Mouse (Mus musculus) intestine, postnatal 0 days (tissue): ENCODE measurements at regions not wholly inside any gene's neighbourhood (a gene's known extent, or its start where the extent isn't known, plus 50 kb on each side); places are given as distances from the start of the nearest gene placed in this dataset.

Source experiments
- ATAC-seq: fragments of 200-750 bp; cut with Nextera tagmentation; 2 replicates; pipeline ENCODE4 v1.8.0; 2017; ENCODE audit warnings: mild to moderate bottlenecking, moderate TSS enrichment, moderate library complexity
- H3K27ac ChIP-seq: fragments of 300-500 bp; sonication (generic); 2 replicates; pipeline ENCODE4 v1.5.1; 2014; ENCODE audit warnings: mild to moderate bottlenecking, low read depth, low read length, moderate library complexity
- H3K27me3 ChIP-seq: fragments of 300-500 bp; sonication (generic); replicated peaks from 2 replicates; pipeline ENCODE4 v1.6.1; 2014; ENCODE audit warnings: low read length, mixed read lengths; ENCODE audit not compliant: control insufficient read depth, insufficient read depth
- H3K36me3 ChIP-seq: fragments of 300-500 bp; sonication (generic); 2 replicates; pipeline ENCODE4 v1.6.1; 2014; ENCODE audit warnings: mild to moderate bottlenecking, moderate library complexity; ENCODE audit not compliant: control insufficient read depth, insufficient read depth
- H3K4me1 ChIP-seq: fragments of 300-500 bp; sonication (generic); replicated peaks from 2 replicates; pipeline ENCODE4 v1.6.1; 2014; ENCODE audit warnings: antibody characterized with exemption, low read length, mixed read lengths; ENCODE audit not compliant: control insufficient read depth, insufficient read depth
- H3K4me2 ChIP-seq: fragments of 300-500 bp; sonication (generic); replicated peaks from 2 replicates; pipeline ENCODE4 v1.6.1; 2014; ENCODE audit warnings: low read depth, mild to moderate bottlenecking, moderate library complexity
- H3K4me3 ChIP-seq: fragments of 300-500 bp; sonication (generic); 2 replicates; pipeline ENCODE4 v1.5.1; 2014; ENCODE audit warnings: low read depth, low read length
- H3K9ac ChIP-seq: fragments of 300-500 bp; sonication (generic); 2 replicates; pipeline ENCODE4 v1.6.1; 2014; ENCODE audit warnings: mild to moderate bottlenecking, low read depth, low read length
- H3K9me3 ChIP-seq: fragments of 300-500 bp; sonication (generic); 2 replicates; pipeline ENCODE4 v1.6.1; 2016; ENCODE audit warnings: mixed run types; ENCODE audit not compliant: control insufficient read depth
- CTCF ChIP-seq: sonication (generic); IDR thresholded peaks from 2 replicates; pipeline ENCODE4 v1.5.1; 2016; ENCODE audit warnings: low read depth, mild to moderate bottlenecking, control low read depth, antibody characterized with exemption, moderate library complexity
- WGBS: fragments of 180-500 bp; shearing (Covaris S2); extraction: QIAGEN DNeasy Blood & Tissue Kit; methylation state at CpG from one replicate; pipeline ENCODE4 v1.1.7; 2014; 5-methylcytosine and 5-hydroxymethylcytosine counted together

DNA sequence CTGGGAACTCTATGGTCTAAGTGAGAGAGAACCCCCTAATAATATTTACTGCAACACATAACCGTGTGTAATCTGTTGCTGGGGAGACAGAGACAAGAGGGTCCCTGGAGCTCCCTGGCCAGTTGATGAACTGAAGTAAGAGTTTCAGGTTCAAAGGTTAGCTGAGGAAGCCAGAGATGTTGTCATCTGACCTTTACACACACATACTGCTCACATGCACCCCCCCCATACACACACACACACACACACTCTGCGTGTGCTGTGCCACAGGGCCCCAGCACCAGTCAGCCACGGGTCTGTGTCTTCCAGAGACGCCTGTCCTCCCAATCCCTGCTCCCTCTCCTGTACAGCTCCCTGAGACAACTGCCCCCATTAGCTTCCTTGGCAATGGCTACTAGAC, 110.5 kb upstream of the Dio3 start:
- H3K4me3 ChIP-seq, result no peak overlapping the region
- H3K4me1 ChIP-seq, result no peaks in the 10 kb centered on the region
- no peaks in the 10 kb centered on the region for H3K27me3 ChIP-seq
- no peak overlapping the region for H3K27ac ChIP-seq
- no peaks in the 10 kb centered on the region for H3K36me3 ChIP-seq
- no peak overlapping the region for H3K4me2 ChIP-seq
- H3K9ac ChIP-seq, result no peak overlapping the region
- 0 out of 2 replicates have a peak, but pooled peaks have one; percentile 16 for ATAC-seq
- no peaks in the 10 kb centered on the region for H3K9me3 ChIP-seq
- WGBS, result 73% methylated on average over 4 of the region's 4 CpGs
- no peak for TF ChIP-seq CTCF

DNA sequence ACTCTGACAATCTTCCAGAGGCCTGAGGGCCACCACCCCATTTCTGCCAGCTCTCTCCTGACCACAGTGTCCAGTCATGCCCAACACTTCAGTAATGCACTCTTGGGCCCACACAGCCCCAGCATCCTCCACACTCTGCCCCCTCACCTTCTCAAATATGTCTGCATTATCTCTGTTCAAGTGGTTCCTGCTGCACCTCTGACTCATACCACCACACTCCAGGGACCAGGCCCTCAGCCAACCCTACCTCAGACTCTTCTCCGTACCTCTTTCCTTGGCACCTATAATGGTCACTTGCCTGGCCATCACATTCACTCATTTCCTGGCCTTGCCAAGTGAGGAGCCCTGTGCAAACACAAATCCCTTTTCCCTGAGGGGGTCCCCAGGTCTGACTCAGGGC, 109.6 kb upstream of the Dio3 start:
- Histone ChIP-seq H3K9me3 (no peaks in the 10 kb centered on the region), H3K27ac (no peak overlapping the region), H3K36me3 (no peaks in the 10 kb centered on the region), H3K4me3 (no peak overlapping the region), H3K9ac (no peak overlapping the region), H3K4me2 (no peak overlapping the region), H3K27me3 (no peaks in the 10 kb centered on the region), H3K4me1 (no peaks in the 10 kb centered on the region)
- WGBS, result 94% methylated on average over 1 of the region's 1 CpGs
- no peak for ATAC-seq
- TF ChIP-seq CTCF, result no peak

DNA sequence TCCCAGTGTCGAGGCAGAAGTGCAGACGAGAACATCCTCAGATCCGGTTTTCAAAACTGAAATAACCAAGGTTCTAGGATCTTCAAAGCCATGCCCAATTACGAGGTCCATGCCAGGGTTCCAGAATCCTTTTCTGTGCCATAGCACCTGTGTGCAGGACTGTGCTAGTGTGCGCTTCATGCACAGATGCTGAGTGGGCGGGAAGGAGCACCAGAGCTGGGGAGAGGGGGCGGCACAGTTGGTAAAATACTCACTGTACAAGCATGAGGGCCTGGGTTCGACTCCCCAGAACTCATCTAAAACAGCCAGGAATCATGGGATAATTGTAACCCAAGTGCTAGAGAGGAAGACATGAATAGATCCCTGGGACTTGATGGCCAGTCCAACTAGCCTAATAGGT, 108.4 kb upstream of the Dio3 start:
- 82% methylated on average over 8 of the region's 8 CpGs for WGBS
- Histone ChIP-seq H3K36me3 (no peaks in the 10 kb centered on the region), H3K27ac (no peak overlapping the region), H3K4me3 (no peak overlapping the region), H3K27me3 (no peaks in the 10 kb centered on the region), H3K4me2 (no peak overlapping the region), H3K9me3 (no peaks in the 10 kb centered on the region), H3K9ac (no peak overlapping the region), H3K4me1 (no peaks in the 10 kb centered on the region)
- no peak for ATAC-seq
- no peak for TF ChIP-seq CTCF

DNA sequence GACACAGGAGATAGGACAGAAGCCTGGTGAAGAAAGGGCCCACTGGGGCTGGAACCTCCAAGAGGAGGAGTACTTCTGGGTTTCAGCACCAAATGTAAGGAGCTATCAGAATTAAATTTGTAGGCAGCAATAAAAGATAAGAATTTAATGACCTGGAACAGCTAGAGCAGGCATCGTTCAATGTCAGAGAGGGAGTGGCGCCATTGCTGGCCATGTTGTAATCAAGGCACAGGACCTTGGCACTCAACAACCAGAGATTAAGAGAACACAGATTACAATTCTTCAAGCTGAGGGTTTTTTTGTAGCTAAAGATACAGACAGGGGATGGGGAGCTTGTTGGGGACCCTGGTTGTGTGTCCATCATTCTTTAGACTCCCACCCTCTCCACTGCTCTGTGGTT, 101.0 kb upstream of the Dio3 start:
- H3K4me2 ChIP-seq, result no peak overlapping the region
- 45% methylated on average over 2 of the region's 2 CpGs for WGBS
- no peak for ATAC-seq

DNA sequence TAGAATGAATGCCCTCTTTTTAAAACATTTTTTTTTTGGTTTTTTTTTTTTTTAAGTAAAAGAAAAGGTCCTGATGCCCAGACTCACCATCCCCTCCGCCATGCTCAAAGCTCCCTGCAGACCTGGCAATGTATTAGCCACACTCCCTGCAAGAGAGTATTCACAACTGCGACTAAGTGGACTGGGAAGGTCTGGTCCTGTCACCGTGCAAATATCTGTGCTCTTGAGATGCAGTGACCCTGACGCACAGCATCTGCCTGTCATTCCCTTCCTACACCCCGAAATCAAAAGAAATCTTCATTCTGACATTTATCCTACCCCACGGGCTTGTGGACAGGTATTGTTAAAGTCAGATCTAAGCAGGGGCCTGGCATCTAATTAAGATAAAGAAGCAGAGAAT, 95.4 kb upstream of the Dio3 start:
- H3K4me1 ChIP-seq, result no peaks in the 10 kb centered on the region
- H3K4me3 ChIP-seq, result no peak overlapping the region
- WGBS, result 65% methylated on average over 6 of the region's 6 CpGs
- H3K4me2 ChIP-seq, result no peak overlapping the region
- H3K9ac ChIP-seq, result no peak overlapping the region
- no peaks in the 10 kb centered on the region for H3K36me3 ChIP-seq
- no peak for TF ChIP-seq CTCF
- no peak overlapping the region for H3K27ac ChIP-seq
- peaks cover 25% of the 10 kb centered on the region for H3K27me3 ChIP-seq
- H3K9me3 ChIP-seq, result no peaks in the 10 kb centered on the region
- ATAC-seq, result no peak

More for the DNA sequence above, 101.0 kb upstream of the Dio3 start:
- Histone ChIP-seq H3K9me3 (no peaks in the 10 kb centered on the region), H3K9ac (no peak overlapping the region), H3K27me3 (no peaks in the 10 kb centered on the region), H3K4me1 (no peaks in the 10 kb centered on the region), H3K27ac (no peak overlapping the region), H3K4me3 (no peak overlapping the region), H3K36me3 (no peaks in the 10 kb centered on the region)
- no peak for TF ChIP-seq CTCF

DNA sequence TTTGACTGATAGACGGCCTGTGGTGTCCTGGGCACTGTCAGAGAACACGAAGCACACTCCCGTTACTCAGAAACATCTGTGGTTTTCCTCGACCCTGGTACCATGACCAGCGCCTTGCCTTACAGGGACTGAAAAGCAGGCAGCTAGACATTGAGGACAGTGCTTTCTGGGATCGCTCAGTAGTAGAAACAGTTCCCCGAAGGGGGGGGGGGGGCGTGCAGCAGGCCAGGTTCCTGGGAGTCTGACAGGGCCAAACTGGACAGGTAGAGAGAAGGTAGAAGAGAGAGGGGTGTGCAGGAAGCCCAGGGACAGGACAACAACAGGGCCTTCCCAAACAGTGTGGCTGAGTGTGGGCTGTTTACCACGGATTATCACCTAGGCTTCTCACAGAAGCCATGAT, 93.5 kb upstream of the Dio3 start:
- Histone ChIP-seq H3K36me3 (no peaks in the 10 kb centered on the region), H3K9me3 (no peaks in the 10 kb centered on the region), H3K4me2 (no peak overlapping the region), H3K27me3 (peaks cover 40% of the 10 kb centered on the region), H3K9ac (no peak overlapping the region), H3K4me1 (no peaks in the 10 kb centered on the region), H3K27ac (no peak overlapping the region), H3K4me3 (no peak overlapping the region)
- 69% methylated on average over 9 of the region's 9 CpGs for WGBS
- ATAC-seq, result no peak
- no peak for TF ChIP-seq CTCF

DNA sequence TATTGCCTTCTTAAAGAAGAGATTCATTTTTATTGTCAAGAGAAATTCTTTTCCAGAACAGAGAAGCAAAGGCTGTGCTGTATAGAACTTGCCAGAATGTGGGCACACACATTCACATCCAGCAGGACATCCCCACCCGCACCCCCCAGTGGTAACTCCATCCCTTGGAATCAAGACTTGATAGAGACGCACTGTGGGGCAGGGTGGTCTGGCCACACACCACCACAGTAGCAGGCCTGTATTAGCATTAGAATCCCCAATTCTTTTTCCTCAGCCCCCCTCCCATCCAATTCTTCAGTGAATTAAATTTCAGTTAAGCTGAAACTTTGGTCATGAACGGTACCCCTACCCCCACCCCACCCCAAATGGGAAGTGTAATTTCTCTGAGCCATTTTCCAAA, 92.5 kb upstream of the Dio3 start:
- Histone ChIP-seq H3K4me2 (no peak overlapping the region), H3K4me3 (no peak overlapping the region), H3K9me3 (no peaks in the 10 kb centered on the region), H3K36me3 (no peaks in the 10 kb centered on the region), H3K27me3 (peaks cover 45% of the 10 kb centered on the region), H3K4me1 (no peaks in the 10 kb centered on the region), H3K9ac (no peak overlapping the region), H3K27ac (no peak overlapping the region)
- no peak for TF ChIP-seq CTCF
- WGBS, result 70% methylated on average over 3 of the region's 3 CpGs
- no peak for ATAC-seq
